Mouse (Mus musculus) CD4-positive, CD25-positive, alpha-beta regulatory T cell (primary cell): ENCODE data around the gene Lilrb4a. TPM values are rescaled to one million over a fixed set of nuclear protein-coding genes. Genes with fewer than 3 reads are reported as not detected.

Experiments used
- polyA plus RNA-seq: library from polyadenylated mRNA; unstranded; fragments of 100-300 nt; shearing (Covaris generic); gene quantifications from one replicate; pipeline ENCODE4 v1.2.1, GENCODE M21; 2017

Gene Lilrb4a
- polyA plus RNA-seq: 14.6 TPM

DNA sequence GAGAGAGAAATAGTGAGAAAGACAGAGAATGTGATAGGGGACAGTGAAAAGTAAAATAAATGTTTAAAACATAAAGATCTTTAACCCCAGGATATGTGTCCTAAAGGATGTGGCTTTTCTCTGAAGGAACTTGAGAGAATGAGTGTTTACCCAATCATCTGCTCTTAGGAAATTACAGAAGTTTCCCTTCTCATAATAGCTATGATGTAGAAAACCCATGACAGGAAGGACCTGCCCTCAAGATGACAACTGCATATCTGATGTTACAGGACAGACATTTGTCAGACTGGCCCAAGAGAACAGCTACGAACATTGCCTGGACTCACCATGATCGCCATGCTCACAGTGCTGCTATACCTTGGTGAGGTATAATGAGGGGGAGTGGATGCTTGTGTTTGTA lies at the start of gene Lilrb4a:
Lilrb4a (plus strand) TSS at position 266 of the 400 bp plus-strand sequence.

DNA sequence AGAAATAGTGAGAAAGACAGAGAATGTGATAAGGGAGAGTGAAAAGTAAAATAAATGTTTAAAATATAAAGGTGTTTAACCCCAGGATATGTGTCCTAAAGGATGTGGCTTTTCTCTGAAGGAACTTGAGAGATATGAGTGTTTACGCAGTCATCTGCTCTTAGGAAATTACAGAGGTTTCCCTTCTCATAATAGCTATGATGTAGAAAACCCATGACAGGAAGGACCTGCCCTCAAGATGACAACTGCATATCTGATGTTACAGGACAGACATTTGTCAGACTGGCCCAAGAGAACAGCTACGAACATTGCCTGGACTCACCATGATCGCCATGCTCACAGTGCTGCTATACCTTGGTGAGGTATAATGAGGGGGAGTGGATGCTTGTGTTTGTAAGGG lies 10.4 kb upstream of the Lilrb4a start, which contains the start of the genes Gm49339 and Lilr4b:
Gm49339 (plus strand) TSS at position 216 of the 400 bp plus-strand sequence.
Lilr4b (plus strand) TSS at position 236 of the 400 bp plus-strand sequence.

Other genes with a start within 250 kb of the Lilrb4a start
- 2.4 TPM for gene Gm49339, start 10.3 kb upstream of the Lilrb4a start, polyA plus RNA-seq
- gene Lilr4b, start 10.3 kb upstream of the Lilrb4a start, polyA plus RNA-seq: 6.8 TPM
- not detected for gene Fam162b, start 99.6 kb downstream of the Lilrb4a start, polyA plus RNA-seq
- not detected for gene Gprc6a, start 140.5 kb downstream of the Lilrb4a start, polyA plus RNA-seq
- gene Rfx6, start 186.8 kb downstream of the Lilrb4a start, polyA plus RNA-seq: not detected